Mouse (Mus musculus) frontal cortex, postnatal 10 days (tissue): ENCODE data around the gene Alppl2.

Experiments used
- DNase-seq, 2 experiments: peaks; one replicate each; pipeline ENCODE4 v3.0.0; 2022; ENCODE audit warnings: low spot score in 2 of 2, mixed read lengths in 1 of 2

The Alppl2 gene

GRCm38 (mm10) chr1:87089828-87090227 is at the start of gene Alppl2:
TSS of gene Alppl2 (minus strand) at chr1:87089928.
- DNase-seq, result no peak

- DNase-seq, result no peak
These were observed 42.1 kb upstream of the Alppl2 start for GRCm38 (mm10) chr1:87131803-87132202.

- peak in 1 of 2 experiments; percentile 37 for DNase-seq
These were observed 37.7 kb upstream of the Alppl2 start for GRCm38 (mm10) chr1:87127206-87128030.

DNA sequence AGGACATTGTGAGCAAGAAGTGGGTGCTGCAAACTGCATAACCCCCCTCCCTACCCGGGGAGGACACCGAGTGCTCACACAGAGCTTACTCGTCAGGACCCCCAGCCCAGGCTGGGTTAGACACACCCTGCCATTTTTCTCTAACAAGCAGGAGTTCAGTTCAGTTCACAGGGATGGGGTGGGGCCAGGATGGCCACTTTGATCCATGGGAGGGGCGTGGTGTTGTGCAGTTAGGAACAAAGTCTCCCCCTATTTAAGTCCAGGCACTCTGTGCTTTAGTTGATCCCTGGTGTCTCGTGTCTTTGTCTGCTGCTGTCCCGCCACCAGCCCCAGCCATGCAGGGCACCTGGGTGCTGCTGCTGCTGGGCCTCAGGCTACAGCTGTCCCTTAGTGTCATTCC is 34.9 kb upstream of the Alppl2 start, which contains the start of gene Akp3:
Akp3 (plus strand) TSS at position 301 of the 400 bp plus-strand sequence.
- DNase-seq, result no peak

DNA sequence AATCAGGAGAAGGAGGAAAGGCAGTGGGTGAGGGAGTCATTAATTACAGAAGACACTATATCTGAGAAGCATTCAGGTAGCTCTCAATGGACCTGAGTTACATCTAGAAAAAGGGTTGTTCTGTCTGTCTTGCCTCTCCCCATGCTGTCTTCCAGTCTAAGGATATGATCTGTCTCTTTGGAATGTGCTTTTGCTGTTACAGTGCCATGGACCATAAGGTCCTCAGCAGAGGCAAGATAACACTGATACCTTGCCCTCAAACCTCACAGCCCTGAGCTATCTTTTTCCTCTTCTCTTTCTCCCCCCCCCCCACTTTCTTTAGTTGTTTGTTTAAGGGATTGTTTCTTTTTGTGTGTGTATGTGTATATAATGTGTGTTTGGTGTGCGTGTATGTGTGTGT is 25.1 kb upstream of the Alppl2 start:
- DNase-seq, result no peak

DNA sequence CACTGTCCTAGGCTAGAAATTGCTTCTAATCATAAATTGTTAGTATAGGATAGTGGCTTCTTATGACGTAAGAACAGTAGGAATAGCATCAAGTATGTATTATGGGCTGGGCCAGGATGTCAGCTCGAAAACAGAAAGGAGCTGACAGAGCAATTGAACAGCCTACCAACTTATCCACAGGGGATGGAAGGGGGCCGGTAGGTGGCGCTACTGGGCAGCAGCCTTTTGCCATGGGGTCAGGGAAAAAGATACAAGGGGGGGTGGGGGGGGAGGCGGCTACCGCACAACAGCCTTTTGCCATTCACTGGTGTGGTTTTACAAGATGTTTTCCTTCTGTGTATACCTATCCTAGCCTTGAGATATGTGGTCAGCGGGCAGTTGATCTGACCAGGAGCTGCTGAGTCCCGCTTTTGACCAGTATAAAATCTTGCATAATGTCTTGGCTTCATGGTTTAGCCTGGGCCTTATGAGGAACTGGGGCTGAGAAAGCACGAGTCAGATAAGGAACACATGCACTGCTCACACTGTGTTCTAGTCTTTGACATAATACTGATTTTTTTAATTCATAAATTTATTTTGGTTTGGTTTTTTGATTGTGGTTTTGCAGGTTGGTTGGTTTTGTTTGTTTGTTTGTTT is 22.1 kb upstream of the Alppl2 start:
- no peak for DNase-seq

DNA sequence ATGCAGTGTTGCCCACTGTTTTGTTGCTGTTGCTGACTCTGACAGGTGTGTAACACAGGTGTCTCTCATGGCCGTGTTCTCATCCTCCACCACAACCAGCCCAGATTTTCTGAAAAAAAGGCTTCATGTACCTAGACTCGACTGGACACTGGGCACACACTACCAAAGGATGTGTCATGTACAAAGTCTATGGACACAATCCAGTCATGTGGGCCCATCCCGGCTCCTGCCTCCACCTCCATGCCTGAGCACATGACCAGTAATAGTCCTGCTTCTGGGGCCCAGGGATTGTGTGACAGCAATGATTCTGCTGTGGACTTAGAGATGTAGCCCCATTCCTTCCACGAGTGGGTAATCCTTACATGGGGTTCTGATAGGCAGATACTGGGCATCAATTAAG is 18.8 kb upstream of the Alppl2 start:
- no peak for DNase-seq

- no peak for DNase-seq
These were observed 16.8 kb upstream of the Alppl2 start for GRCm38 (mm10) chr1:87106536-87106935.

DNA sequence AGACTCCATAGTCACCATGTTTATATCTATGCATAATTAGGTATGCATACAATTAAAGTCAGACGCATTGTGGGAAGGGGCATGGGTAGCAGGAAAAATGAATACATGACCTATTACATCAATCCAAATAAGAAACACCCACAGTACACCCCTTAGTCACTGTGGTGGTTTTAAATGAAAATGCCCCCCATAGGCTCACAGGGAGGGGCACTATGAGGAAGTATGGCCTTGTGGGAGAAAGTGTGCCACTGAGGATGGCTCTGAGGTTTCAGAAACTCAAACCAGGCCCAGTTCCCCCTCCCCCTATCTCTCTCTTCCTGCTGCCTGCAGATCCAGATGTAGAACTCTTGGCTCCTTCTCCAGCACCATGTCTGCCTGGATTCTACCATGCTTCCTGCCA is 14.2 kb upstream of the Alppl2 start:
- no peak for DNase-seq

- no peak for DNase-seq
These were observed 12.4 kb upstream of the Alppl2 start for GRCm38 (mm10) chr1:87102114-87102513.

DNA sequence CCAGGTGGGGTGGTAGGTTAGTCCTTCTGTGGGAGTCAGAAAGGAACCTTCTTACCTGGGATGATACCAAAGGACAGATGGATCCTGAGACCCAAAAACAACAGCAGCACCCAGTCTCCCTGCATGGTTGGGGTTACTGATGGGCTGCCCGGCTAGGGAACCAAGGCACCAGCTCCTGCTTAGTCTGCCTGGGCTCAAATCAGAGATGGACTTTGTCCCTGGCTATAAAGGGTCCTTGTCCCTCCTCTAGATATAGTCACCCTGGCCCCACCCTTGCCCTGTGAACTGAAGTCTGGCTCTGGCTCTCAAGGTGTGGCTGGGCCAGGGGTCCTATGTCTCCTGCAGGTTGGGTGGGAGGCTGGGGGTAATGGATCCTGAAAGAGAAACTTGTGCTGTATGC is 11.7 kb upstream of the Alppl2 start, which contains the start of gene Alpi:
Alpi (minus strand) TSS at position 196 of the 400 bp plus-strand sequence.
- no peak for DNase-seq

DNA sequence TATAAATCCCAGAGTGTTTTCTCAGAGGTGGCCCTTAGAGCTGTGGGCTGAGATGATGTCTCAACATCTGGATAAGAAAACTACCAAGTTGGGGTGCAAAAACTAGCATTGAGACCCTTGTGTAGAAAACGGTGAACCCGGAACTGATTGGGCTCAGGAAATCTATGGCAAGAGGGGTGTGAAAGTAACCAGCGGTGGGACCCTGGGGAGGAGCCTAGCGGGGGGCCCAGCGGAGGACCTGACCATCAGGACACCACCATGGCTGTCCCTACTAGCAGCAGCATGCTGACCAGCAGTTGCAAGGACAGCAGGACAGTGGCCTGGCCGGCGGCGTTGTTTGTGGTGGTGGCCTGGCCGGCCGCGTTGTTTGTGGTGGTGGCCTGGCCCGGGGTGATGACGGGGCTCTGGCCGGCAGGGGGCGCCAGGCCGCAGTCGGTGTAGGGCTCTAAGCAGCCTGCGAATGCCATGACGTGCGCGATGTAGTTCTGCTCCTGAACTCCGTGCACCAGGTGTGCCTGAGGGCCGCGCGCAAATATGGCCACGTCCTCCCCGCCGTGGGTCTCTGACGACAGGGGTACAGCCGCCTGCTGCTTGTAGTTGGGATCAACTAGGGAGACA is 8.7 kb upstream of the Alppl2 start:
- peak in 1 of 2 experiments; percentile 39 for DNase-seq

GRCm38 (mm10) chr1:87095642-87096041 is 5.9 kb upstream of the Alppl2 start:
- DNase-seq, result no peak

DNA sequence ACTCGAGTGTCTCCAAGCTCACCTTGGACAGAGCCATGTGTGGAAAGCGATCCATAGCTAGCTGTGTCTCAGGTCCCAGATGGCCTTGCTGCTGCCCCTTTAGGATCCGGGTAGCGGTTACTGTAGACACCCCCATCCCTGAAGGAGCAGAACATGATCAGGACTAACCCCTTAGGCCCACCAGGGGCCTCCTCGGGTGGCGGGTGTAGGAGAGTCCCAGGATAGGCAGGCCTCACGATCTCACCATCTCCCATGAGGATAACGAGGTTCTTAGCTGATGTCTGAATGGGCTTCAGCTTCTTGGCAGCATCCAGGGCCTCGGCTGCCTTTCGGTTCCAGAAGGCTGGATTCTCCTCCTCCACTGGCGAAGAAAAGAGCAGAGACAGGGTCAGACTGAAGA is 477 bp downstream of the Alppl2 start:
- no peak for DNase-seq

DNA sequence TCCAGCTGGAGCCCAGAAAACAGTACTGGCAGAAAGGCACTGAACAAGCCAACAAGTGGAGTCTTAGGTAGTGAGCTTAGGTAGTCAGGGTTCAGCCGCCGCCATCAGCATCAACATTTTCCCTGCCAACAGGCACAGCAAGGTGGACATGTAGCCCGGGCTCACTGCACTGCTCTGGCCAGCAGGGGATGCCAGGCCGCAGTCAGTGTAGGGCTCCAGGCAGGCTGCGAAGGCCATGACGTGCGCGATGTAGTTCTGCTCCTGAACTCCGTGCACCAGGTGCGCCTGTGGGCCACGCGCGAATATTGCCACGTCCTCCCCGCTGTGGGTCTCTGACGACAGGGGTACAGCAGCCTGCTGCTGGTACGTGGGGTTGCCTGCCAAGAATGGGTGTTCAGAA is 2.8 kb downstream of the Alppl2 start:
- no peak for DNase-seq

- no peak for DNase-seq
These were observed 3.5 kb downstream of the Alppl2 start for GRCm38 (mm10) chr1:87086196-87086595.

GRCm38 (mm10) chr1:87073776-87074175 is 16.0 kb downstream of the Alppl2 start:
- no peak for DNase-seq

- DNase-seq, result no peak
These were observed 19.0 kb downstream of the Alppl2 start for GRCm38 (mm10) chr1:87070720-87071119.

DNA sequence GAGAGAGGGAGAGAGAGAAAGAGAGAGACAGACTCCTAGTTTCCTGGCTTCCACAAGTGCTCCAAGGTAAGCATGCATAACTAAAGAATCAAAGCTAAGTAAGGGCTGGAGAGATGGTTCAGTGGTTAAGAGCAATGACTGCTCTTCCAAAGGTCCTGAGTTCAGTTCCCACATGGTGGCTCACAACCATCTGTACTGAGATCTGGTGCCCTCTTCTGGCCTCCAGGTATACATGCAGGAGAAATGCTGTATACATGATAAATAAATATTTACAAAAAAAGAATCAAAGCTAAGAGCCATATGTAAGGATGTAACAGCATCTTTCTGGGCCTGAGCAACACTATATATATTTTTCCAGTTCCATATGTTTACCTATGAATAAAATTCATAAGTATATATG is 28.8 kb downstream of the Alppl2 start:
- no peak for DNase-seq

DNA sequence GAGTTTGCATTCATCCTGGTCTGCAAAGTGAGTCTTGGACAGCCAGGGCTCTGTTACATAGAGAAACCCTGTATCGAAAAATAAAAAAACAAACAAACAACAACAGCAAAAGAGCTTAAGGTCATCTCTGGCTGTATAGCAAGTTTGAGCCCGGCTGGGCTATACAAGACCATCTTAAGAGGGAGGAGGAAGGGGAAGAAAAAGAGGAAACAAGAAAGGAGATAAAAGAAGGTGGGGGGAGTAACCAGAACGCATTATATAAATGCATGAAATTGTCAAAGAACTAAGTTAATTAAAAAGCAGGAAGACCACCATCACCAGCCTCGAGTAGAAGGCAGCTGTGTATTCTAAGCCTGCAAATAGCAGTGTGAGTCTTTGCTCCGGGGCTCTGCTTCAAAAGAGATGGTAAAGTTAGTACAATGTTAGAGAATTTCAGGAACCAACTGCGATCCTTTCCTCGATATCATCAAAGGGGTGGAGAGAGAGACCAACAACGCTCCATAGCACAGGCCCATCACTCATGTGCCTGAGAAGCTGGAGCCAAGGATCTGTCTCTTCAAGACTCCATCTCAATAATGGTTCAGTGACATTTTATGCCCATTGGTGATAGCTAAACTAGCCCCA is 30.6 kb downstream of the Alppl2 start:
- no peak for DNase-seq

GRCm38 (mm10) chr1:87057075-87057474 is 32.7 kb downstream of the Alppl2 start:
- DNase-seq, result no peak

- no peak for DNase-seq
These were observed 38.4 kb downstream of the Alppl2 start for GRCm38 (mm10) chr1:87051369-87051768.
